Mouse (Mus musculus) myocyte (in vitro differentiated cells): ENCODE measurements around the gene L1td1.

Experiments used
- CEBPB ChIP-seq: IDR thresholded peaks from 2 replicates; pipeline ENCODE4 v1.6.1; 2011; ENCODE audit warnings: mild to moderate bottlenecking, moderate library complexity; ENCODE audit not compliant: poor library complexity, insufficient read depth, severe bottlenecking
- POLR2A ChIP-seq: IDR thresholded peaks from one replicate; pipeline ENCODE4 v1.6.1; 2011; ENCODE audit warnings: low read depth, mild to moderate bottlenecking, control low read depth, moderate library complexity; ENCODE audit not compliant: insufficient read length

- TF ChIP-seq POLR2A (no peak), CEBPB (no peak)
Observed at GRCm38 (mm10) chr4:98727959-98728347, 1.4 kb downstream of the L1td1 start.
